Mouse (Mus musculus): ENCODE data around the gene Pex19.

The Pex19 gene

GRCm38 (mm10) chr1:172183056-172183455, 56.5 kb downstream of the Pex19 start:
- no peak for DNase-seq (ENCODE audit: low read depth, low spot score)

GRCm38 (mm10) chr1:172183915-172184314, 57.4 kb downstream of the Pex19 start:
- DNase-seq (ENCODE audit: low read depth, low spot score), result no peak
